Mouse (Mus musculus) lung, adult 2 months (tissue): Measurements from ENCODE around the gene Lrig2.

Experiments
- CTCF ChIP-seq: fragments of 200-500 bp; IDR thresholded peaks from 2 replicates; pipeline ENCODE4 v1.5.1; 2011; ENCODE audit warnings: mild to moderate bottlenecking, low read length, control low read depth; ENCODE audit not compliant: insufficient read depth
- POLR2A ChIP-seq: fragments of 200-500 bp; IDR thresholded peaks from 2 replicates; pipeline ENCODE4 v1.6.1; 2011; ENCODE audit warnings: low read depth, mild to moderate bottlenecking, control low read depth, low read length, borderline replicate concordance; ENCODE audit errors: extremely low read depth

- TF ChIP-seq CTCF (no peak), POLR2A (no peak)
Measured at GRCm38 (mm10) chr3:104373907-104374306, 137.8 kb downstream of the Lrig2 start.
